Mouse (Mus musculus) testis, postnatal 10 days (tissue): ENCODE data around the gene C530008M17Rik.

Source experiments
- DNase-seq: peaks from one replicate; pipeline ENCODE4 v3.0.0; 2021; ENCODE audit warnings: low spot score

Gene C530008M17Rik

DNA sequence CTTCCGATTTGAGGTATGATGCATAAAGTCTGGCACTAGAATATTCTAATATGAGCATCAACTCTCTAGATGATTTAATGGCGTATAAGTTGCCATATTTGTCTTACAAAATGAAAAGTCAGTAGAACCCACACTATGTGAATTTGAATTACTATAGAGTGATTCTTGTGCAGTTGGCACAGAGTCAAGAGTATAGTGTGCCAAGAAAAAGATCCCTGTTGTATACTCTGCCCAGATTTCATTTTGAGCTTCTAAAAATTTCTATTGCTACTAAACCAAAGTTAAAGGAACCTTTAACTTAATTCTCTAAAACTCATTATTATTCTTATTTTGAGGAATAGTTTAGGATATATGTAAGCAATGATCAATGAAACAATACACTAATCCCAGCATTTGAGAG, at the start of gene C530008M17Rik:
Gene C530008M17Rik (plus strand): TSS at position 301 of the 400 bp plus-strand sequence.
- DNase-seq = no peak

DNA sequence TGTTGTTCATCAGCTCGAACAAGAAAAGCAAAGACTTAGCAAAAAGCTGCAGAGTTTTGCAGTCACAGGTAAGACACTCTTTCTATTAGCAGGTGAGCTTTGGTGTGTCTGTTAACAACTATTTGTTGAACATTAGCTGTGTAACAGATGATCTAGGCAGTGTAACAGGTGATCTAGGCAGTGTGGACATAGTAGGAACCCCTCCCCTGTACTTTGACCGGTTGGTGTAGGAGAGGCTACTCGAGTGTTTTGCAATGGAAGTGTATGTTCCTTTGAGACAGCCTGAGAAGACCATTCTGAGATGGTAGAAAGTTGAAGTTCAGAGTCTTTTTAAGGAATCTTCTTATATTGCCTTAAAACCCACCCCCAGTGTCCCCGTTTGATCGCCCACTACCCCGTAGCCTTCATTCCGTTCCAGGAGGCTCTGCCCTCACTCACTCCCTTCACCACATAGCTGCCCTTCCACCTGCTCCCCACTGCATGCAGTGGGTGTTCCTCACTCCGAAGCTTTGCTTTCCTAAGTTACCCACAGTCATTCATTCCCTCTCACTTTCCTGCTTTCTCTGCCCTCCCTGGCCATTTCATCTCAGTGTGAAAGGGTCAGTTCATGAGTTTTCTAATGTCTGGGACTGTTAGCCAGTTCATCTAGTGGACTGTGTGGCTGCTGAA, 46.5 kb upstream of the C530008M17Rik start:
- no peak for DNase-seq

DNA sequence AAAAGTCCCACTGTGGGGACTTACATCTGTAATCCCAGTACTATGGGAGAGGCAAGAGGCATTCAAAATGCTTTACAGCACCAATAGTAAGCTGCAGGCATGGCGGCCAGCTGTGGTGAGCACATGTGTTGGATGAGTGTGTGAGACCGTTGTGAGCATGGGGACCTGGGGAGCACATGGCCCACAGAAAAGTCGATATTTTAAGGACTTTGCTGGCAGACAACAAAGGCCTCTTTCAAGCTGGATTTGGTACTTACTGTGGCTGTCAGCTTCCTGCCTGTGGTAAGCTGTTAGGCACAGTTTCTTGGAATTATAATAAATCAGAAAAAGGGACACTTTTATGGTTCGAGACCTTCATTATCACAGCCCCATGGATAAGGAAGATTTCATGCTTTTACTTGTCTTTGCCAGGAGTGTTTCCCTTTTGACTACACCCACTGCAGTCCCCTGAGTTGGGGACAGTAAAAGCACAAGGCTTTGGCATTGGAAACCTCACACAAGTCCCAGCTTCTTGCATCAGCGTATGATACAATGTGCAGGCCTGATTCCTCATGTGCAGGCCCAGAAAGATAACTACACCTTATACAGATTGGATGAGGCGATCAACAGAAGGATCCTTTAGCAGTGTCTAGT, 43.3 kb upstream of the C530008M17Rik start:
- no peak for DNase-seq

DNA sequence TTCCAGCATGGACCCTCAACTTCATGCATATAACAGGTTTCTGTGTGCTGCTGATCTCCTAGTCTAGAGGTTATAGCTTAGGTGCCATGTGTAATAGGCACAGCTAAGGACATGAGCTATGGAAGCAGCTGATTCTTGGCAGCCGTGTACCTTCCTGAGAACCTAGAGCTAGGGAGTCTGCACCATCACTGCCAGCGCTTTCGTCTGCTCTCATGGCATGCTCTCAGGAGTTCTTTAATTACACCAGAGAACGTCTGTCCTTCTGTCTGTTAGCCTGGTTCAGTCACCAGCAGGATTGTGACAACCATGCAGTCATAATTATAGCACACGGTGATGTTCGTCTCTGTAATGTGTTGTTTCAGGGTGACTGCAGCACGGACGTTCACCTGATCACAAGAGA, 41.0 kb upstream of the C530008M17Rik start:
- no peak for DNase-seq

DNA sequence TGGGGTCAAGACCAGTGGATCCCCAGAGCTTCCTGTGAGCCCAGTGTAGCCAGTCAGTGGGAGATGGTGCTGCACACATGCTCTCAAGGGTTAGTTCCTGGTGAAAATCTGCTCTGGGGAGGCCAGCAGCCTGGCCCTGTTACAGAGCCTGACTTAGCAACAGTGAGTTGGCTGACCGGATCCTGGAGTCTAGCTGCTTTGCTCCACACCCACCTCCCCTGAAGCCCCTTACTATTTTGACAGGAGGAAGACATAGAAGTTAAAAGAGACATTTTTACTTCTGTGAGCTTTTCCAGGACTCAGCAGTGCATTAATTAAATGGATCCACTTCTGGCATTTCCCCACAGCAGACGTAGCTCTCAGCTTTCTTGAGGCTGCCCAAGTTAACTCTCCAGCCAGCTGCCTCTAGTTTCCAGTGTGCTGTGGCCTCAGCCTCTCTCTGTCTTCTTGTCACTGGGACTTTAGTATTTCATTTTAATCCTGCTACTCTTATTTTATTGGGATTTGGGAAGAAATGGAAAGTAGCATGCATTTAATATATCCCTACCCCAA, 40.0 kb upstream of the C530008M17Rik start:
- no peak for DNase-seq

DNA sequence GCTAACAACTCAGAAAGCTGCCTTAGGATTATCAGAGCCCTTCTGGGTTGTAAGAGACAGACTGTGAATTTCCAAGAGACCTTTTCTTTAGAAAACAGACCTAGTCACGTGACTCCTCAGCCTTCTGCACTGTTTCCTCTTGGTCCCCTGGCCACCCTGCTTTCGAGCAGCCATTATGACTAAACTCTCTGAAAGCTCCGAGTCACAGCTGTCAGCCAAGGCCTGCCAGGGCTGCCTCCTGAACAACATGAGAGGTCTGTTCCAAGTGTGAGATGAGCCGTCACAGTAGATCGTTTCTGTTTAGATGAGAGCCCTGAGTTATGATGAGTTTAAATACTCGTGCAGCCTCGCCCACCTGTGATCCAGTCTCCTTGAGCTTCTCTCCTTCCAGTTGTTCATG, 37.6 kb upstream of the C530008M17Rik start:
- DNase-seq = no peak

DNA sequence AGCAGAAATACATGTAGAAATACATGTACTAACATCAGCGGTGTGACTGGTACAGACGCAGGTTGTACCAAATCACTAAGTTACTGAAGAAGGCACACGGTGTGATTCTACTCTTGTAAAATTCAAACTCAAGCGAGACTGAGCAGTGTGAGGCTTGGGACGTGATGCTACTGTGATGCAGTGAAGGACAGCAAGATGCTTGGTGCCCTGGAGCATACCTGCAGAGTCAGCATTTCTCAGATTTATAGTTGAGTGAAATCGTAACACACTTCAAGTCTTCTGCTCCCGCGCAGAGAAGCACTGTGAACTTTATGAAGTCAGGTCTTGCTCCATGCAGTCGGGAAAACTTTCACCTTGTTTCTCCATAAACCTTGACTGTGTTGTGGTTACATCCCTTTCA, 32.6 kb upstream of the C530008M17Rik start:
- no peak for DNase-seq

DNA sequence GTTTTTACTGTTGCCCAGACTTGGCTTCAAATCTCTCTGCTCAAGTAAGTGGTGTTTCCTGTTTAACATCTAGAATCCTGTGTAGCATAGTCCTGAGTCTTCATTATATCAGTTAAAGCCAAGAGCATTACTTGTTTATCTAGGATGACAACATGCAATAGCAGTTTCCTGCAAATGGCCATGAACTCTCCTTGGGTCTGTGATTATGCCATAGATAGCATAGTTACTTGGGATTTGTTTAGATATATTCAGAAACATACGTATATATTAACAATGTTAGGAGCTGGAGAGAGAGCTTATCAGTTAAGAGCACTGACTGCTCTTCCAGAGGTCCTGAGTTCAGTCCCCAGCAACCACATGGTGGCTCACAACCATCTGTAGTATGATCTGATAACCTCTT, 28.5 kb upstream of the C530008M17Rik start:
- no peak for DNase-seq

DNA sequence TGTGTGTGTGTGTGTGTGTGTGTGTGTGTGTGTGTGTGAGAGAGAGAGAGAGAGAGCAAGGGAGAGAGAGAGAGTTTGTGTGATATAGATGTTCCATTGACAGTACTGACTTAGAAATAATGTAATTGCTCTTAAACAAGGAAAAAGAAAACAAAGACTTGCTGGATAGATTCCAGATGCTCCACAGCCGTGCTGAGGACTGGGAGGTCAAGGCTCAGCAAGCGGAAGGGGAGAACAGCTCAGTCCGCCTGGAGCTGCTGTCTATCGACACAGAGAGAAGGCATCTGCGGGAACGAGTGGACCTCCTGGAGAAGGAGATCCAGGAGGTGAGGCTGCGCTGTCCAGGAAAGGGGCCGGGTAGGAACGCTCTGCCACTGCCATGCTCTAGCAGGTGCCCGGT, 22.3 kb upstream of the C530008M17Rik start:
- DNase-seq = no peak

DNA sequence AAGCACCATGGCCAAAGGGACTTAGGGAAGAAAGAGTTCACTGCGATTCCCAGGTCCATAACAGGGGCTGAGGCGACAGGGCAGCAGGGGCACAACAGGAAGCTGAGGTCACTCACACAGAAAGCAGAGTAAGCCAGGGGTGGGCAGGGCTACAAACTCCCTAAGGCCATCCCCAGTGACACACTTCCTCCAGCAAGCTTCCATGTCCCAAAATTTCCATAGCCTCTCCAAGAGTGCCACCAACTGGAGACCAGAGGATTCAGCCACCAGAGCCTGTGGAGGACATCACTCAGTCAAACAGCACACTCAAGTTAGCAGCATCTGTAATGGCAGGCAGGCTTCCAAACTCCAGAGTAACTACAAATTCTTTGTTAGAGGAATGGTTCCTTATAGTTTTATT, 20.7 kb upstream of the C530008M17Rik start:
- DNase-seq = no peak

DNA sequence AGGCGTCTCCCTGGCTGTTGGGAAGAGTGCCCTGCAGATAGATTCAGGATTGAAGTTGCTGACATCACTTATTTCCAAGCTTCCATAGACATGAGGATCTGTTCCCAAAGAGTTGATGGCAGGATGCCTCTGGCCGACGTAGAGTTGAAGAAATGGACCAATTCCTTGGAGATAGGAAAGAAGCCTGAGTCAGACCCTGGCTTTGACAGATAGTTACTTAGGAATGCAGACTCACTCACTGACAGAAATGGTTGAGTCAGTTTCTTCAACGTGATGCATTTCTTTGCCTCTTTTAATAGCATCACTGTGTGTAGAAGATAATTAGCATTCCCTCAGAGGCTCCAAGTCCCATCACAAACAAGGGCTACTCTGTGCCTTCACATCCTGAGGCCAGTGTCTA, 14.2 kb upstream of the C530008M17Rik start:
- no peak for DNase-seq

DNA sequence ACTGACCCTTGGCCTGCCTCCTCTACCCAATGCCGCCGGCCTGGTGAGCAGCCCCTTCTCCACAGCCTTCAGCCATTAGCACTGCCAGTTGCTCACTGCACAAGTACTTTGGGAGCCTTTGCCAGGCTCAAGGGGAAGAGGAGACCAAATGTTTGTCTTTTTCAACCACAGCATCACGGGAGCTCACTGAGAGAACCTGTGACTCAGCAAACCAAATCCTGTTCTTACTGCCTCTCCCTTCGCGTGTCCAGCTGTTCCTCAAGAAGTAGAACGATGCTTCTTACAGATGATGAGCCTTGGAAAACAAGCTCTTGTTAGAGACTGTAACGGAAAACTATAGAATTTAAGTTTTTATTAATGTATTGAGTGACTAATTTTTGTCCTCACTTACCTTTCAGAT, 12.1 kb upstream of the C530008M17Rik start:
- DNase-seq = no peak

DNA sequence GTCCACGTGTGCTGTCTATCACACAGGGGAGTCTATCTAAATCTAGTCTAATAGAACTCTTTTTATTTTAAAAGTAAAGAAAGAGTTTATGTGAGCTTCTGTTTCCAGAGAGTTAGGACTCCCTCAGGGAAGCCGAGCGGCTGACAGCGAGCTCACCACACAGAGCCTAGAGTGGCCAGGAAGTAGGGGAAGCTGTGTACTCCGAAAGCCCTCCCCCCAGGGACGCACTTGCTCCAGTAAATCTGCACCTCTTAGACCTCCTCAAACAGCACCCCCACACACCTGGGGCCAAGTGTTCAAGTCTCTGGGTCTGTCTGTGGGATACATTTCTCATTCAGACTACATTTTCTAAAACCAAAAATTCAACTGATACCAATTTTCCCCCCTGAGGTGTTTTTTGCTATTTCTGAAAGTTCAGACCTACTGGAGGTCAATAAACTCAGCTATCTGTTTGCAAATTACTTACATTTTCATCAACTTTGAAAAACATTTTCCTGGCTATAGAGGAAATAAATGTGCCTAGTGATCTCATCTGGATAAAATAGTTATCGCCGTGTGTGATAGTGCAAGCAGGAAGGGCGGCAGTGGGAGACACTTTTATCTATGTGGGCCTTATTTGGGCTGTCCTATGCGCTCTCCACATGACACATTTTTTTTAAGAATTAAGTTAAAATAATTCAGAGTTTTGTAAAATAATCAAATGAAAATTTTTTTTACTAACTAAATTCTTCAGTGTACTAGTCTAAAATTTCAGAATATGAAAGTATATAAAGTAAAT, 11.0 kb upstream of the C530008M17Rik start:
- no peak for DNase-seq

DNA sequence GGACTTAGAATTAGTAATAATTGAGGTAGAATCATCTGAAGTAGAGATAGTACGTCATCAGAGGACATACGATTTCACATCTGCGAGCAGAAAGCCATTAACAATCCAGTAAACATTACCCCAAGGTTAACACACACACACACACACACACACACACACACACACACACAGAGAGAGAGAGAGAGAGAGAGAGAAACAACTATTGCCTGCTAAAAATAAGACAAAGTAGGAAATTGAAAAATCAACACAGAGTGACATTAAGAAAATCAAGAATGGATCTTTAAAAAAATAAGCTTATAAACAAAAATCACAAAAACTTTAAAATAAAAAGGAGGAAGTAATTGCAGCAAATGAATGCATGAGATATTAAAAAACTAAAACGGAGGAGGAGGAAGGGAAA, 6.4 kb upstream of the C530008M17Rik start:
- DNase-seq = no peak

DNA sequence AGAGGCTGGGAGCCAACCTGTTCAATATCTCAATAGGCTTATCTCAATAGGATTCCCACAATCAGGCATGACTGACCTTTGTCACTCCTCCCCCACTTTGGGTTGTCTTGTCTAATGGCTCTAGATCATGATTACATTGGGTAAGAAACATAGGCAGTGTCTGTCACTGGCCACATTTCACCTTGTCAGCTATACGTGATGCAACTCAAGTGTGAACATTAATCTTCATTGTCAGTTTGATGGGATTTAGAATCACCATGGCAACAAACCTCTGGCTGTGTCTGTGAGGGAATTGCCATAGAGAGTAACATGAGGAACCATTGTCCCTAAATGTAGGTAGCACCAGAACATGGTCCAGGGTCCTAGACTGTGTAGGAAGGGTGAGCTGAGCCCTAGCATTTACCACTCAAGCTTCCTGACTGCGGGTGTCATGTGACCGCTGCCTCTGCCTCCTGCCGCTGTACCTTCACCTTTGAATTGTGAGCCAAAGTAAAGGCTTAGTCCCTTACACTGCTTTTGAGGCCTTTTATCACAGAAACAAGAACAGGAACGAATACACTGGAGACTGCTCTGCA, 5.1 kb upstream of the C530008M17Rik start:
- no peak for DNase-seq

DNA sequence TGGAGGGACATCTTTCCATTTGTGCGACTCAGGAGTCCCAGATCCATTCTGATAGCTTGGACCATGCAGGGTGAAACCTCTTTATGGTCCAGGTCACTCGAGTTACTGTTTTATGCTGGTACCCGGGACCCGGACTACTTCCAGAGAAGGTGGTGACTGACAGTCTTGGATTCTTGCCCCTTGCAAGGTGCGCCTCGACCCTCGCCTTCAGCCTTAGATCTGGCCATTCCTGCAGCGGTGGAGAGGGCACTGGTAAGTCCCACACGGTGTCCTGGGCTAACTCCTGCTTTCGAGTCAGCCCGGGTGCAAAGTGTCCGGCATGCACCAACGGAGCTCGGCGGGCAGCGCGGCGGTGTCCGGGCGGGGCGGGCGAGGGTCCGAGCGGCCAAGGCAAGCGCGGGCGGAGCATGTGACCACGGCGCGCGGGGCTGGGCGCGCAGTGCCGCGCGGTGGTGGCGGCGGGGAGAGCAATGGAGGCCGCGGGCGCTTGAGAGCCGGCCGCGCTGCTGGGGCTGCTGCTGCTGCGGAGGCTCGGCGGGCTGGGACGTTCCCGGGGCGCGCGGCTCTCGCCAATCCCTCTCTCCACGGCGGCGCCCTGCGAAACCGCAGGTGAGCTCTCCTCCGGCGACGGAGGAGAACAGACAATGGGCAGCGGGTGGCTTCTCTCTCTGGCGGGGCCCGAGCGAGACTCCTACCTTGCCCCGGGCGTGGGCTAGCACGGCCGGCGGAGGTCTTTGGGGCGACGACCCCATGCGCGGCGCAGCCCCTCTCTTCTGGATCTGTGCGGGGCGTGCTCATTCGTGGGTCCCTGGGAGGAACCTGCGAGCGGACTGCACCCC, 1.2 kb downstream of the C530008M17Rik start:
- DNase-seq = peak; percentile 81

DNA sequence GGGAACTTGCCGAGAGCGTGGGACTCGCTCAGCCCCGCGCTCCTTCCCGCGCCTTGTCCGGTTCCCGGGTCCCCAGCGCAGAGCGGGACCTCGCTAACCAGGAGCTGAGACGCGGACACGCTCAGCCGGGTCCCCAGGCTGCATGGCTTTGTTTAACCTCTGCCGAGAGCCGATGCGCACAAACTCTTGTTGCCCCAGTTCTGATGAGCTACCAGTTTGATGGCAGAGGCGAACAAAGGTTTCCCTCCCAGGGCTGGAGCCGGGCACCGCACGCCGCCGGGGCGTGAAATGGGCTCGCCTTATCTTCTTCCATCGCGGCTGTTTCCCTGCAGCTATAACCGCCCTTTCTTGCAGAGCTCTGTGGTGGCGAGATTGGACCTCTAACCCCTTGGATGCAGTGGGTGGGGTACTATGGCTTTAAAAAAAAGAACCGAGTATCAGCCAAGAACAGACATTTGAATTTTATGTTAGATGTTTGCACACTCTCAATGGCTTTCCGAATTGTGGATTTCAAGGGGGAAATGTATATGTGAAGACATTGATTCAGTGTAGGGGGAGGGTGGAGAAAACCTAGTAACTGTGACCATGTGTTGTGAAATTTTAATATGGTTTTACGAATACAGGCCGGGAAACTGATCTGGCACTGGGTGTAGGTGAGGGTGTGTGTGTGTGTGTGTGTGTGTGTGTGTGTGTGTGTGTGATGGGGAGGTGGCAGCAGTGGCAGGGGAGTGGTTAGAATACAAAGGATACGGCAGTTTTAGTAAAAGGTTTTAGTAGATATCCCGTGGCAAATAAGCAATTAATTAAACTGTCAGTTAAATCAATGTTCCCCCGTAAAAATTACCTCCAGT, 2.0 kb downstream of the C530008M17Rik start:
- DNase-seq = peak; percentile 53

DNA sequence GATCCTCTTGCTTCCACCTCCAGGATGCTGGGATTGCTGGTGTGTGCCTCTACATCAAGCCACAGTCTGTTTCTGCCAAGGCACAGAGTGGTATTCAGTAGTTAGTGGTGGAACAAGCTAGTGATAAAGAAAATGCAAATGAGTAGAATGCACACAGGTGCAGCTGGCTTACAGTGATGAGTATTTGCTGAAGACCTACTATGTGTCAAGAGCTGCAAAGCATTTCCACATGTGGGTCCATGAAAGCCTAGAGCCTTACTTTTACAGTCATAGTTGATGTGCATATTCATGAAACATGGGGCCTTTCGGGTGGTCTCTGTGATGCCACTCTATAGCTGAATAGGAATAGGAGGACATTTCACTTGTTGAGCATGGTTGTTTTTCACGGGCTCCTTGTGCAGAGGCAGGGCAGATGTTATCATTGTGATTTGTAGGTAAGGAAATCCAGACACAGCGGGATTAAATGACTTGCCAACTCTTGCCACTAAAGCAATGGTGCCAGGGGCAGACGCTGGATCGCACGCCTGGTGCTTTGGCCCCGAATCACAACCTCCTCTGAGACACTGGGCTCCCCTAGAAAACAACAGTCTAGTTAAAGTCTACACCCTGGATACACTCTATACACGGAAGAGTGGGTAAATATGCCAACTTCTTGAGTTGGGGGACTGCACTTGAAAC, 3.8 kb downstream of the C530008M17Rik start:
- no peak for DNase-seq

DNA sequence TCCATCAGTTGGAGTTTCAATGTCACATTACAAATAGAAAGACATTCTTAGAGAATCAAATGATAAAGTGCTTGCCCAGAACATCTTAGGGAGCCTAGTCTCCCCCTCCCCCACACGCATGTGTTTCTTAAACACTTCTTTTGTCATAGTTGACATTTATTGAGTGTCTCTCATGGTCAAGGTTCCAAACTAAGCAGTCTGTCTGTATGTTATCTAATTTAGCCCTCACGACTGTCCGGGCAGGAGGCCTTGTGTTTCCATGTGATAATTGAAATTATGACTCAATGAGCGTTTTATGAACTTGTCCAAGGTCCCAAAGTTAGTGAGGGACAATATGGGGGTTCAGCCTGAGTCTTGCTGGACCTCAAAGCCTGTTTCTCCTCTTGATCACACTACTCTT, 5.0 kb downstream of the C530008M17Rik start:
- DNase-seq = no peak

DNA sequence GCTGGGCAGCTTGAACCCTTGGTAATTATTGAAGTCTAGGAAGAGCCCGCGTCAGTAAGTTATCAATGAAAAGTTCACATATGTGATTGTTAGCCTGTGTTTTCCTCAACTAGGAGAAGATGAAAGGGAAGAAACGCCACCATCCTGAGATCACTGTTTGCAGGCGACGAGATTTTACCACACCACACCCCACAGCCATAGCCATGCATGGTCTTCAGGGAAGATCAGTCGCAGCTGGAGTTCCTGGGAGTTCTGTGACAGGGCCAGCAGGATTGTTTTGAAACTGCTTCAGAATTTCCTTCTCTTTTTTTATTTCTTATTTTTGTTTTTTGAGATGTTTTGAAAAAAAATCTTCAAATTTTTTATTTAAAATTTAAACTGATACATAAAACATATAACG, 8.6 kb downstream of the C530008M17Rik start:
- no peak for DNase-seq
